Mouse (Mus musculus) testis, adult 2 months (tissue): ENCODE measurements around the gene Il20ra. TPM values are rescaled to one million over a fixed set of nuclear protein-coding genes. Genes with fewer than 3 reads are reported as not detected.
A peak's percentile ranks its signal among the peaks of the same experiment; 100 is the strongest.

Experiments used
- H3K27ac ChIP-seq: fragments of 200-500 bp; 2 replicates; pipeline ENCODE4 v1.5.1; 2012; ENCODE audit warnings: low read depth, low read length; ENCODE audit not compliant: control insufficient read depth, insufficient read depth
- H3K27me3 ChIP-seq: fragments of 200-500 bp; 2 replicates; pipeline ENCODE4 v1.6.1; 2012; ENCODE audit warnings: mild to moderate bottlenecking, low read length, moderate library complexity; ENCODE audit not compliant: control insufficient read depth, insufficient read depth
- H3K36me3 ChIP-seq: fragments of 200-500 bp; 2 replicates; pipeline ENCODE4 v1.6.1; 2012; ENCODE audit warnings: mild to moderate bottlenecking, low read length; ENCODE audit not compliant: control insufficient read depth, insufficient read depth
- H3K4me1 ChIP-seq: fragments of 200-500 bp; 2 replicates; pipeline ENCODE4 v1.6.1; 2012; ENCODE audit warnings: low read length; ENCODE audit not compliant: control insufficient read depth, insufficient read depth
- H3K4me3 ChIP-seq: fragments of 200-500 bp; 2 replicates; pipeline ENCODE4 v1.5.1; 2012; ENCODE audit warnings: low read depth, mild to moderate bottlenecking, low read length, moderate library complexity, mixed read lengths; ENCODE audit not compliant: control insufficient read depth
- CTCF ChIP-seq: fragments of 200-500 bp; IDR thresholded peaks from 2 replicates; pipeline ENCODE4 v1.5.1; 2012; ENCODE audit warnings: low read depth, mild to moderate bottlenecking, inconsistent platforms, low read length, moderate library complexity; ENCODE audit not compliant: control insufficient read depth, insufficient read depth, insufficient replicate concordance
- POLR2A ChIP-seq: fragments of 200-500 bp; IDR thresholded peaks from 2 replicates; pipeline ENCODE4 v1.6.1; 2012; ENCODE audit warnings: low read depth, mild to moderate bottlenecking, inconsistent platforms, low read length, moderate library complexity; ENCODE audit not compliant: control insufficient read depth
- polyA plus RNA-seq: library from polyadenylated mRNA; depleted of rRNA; stranded (reverse); fragments of >200 nt; gene quantifications from 2 replicates; pipeline ENCODE4 v1.2.3, GENCODE M21; 2012; rRNA removed

The Il20ra gene
- polyA plus RNA-seq, 1 experiment = 1.0 TPM

- Histone ChIP-seq H3K36me3 (no peaks in the 10 kb centered on the region), H3K4me3 (no peak overlapping the region), H3K27ac (no peak overlapping the region), H3K27me3 (no peaks in the 10 kb centered on the region), H3K4me1 (no peaks in the 10 kb centered on the region)
- TF ChIP-seq POLR2A (no peak), CTCF (no peak)
These were observed 53.1 kb downstream of the Il20ra start for GRCm38 (mm10) chr10:19765459-19765858.

- no peak overlapping the region for H3K27ac ChIP-seq
- H3K27me3 ChIP-seq = no peaks in the 10 kb centered on the region
- H3K36me3 ChIP-seq = no peaks in the 10 kb centered on the region
- no peak overlapping the region for H3K4me3 ChIP-seq
- H3K4me1 ChIP-seq = no peaks in the 10 kb centered on the region
- TF ChIP-seq CTCF (no peak), POLR2A (no peak)
These were observed 66.7 kb downstream of the Il20ra start for GRCm38 (mm10) chr10:19779092-19779491.

GRCm38 (mm10) chr10:19781365-19781764, 69.0 kb downstream of the Il20ra start:
- Histone ChIP-seq H3K36me3 (no peaks in the 10 kb centered on the region), H3K27ac (no peak overlapping the region), H3K27me3 (no peaks in the 10 kb centered on the region), H3K4me3 (no peak overlapping the region), H3K4me1 (no peaks in the 10 kb centered on the region)
- TF ChIP-seq CTCF (peak; percentile 41; the same call in 1 of the 2 replicates), POLR2A (no peak)

- H3K4me1 ChIP-seq = no peaks in the 10 kb centered on the region
- no peak overlapping the region for H3K27ac ChIP-seq
- no peak overlapping the region for H3K4me3 ChIP-seq
- H3K36me3 ChIP-seq = no peaks in the 10 kb centered on the region
- H3K27me3 ChIP-seq = no peaks in the 10 kb centered on the region
- no peak for TF ChIP-seq POLR2A
- no peak for TF ChIP-seq CTCF
These were observed 82.6 kb downstream of the Il20ra start for GRCm38 (mm10) chr10:19794996-19795395.

GRCm38 (mm10) chr10:19802958-19803357, 90.6 kb downstream of the Il20ra start:
- TF ChIP-seq POLR2A = no peak
- no peak for TF ChIP-seq CTCF

GRCm38 (mm10) chr10:19804763-19805162, 92.4 kb downstream of the Il20ra start:
- no peaks in the 10 kb centered on the region for H3K36me3 ChIP-seq
- H3K27ac ChIP-seq = no peak overlapping the region
- no peak overlapping the region for H3K4me3 ChIP-seq
- no peak for TF ChIP-seq POLR2A
- no peak for TF ChIP-seq CTCF
- H3K4me1 ChIP-seq = no peaks in the 10 kb centered on the region
- no peaks in the 10 kb centered on the region for H3K27me3 ChIP-seq

More at GRCm38 (mm10) chr10:19802958-19803357, 90.6 kb downstream of the Il20ra start:
- H3K4me1 ChIP-seq = no peaks in the 10 kb centered on the region
- no peaks in the 10 kb centered on the region for H3K27me3 ChIP-seq
- no peaks in the 10 kb centered on the region for H3K36me3 ChIP-seq
- no peak overlapping the region for H3K4me3 ChIP-seq
- H3K27ac ChIP-seq = no peak overlapping the region

Other genes with a start within 250 kb of the Il20ra start
- gene Ifngr1, start 120.6 kb upstream of the Il20ra start, polyA plus RNA-seq = 5.9 and 6.9 TPM in 2 replicates
- gene Il22ra2, start 90.6 kb upstream of the Il20ra start, polyA plus RNA-seq = not detected in 2 replicates
- not detected in 2 replicates for gene Slc35d3, start 138.9 kb downstream of the Il20ra start, polyA plus RNA-seq
- 16.3 and 19.8 TPM in 2 replicates for gene Pex7, start 195.1 kb downstream of the Il20ra start, polyA plus RNA-seq
- gene Map3k5, start 221.9 kb downstream of the Il20ra start, polyA plus RNA-seq = 0.93 and 1.0 TPM in 2 replicates